Mouse (Mus musculus): ENCODE measurements at regions not wholly inside any gene's neighbourhood (a gene's known extent, or its start where the extent isn't known, plus 50 kb on each side); places are given as distances from the start of the nearest gene placed in this dataset.

DNA sequence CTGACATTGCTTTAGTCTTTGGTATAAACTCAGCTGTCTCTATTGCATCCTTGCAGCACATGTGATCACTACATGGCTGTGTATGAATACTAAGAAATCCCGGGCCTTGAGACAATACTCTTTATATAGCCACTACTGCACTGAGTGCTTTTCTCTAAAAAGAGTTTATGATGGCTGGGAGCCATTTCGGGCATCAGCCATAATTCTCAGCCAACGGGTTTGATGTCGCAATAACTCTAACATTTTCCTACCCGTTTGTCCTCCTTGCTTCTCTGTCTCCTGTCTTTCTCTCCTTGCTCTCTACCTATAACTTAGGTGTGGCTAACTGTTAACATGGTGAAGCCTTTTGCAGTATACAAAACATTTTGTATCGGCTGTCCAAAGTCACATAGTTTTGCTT is 85.5 kb upstream of the Dap start:
- no peak for ATAC-seq (ENCODE audit: low FRiP score, low TSS enrichment)
- Histone ChIP-seq H3K4me2 (replicated peaks; ENCODE audit: low read depth) (no peak overlapping the region), H3K9ac (ENCODE audit: low read length) (no peak overlapping the region), H3K27me3 (ENCODE audit: control insufficient read depth, insufficient read depth, low read length) (no peaks in the 10 kb centered on the region), H3K9me3 (ENCODE audit: control insufficient read depth, low read length) (no peaks in the 10 kb centered on the region), H3K36me3 (ENCODE audit: control insufficient read depth, insufficient read depth, low read length) (no peaks in the 10 kb centered on the region), H3K4me3 (ENCODE audit: low read depth, low read length) (no peak overlapping the region), H3K4me1 (replicated peaks; ENCODE audit: control insufficient read depth, insufficient read depth) (no peaks in the 10 kb centered on the region), H3K27ac (replicated peaks) (no peak overlapping the region)
- TF ChIP-seq EP300 (optimal IDR thresholded peaks at IDR 0.05) (no peak), CTCF (IDR thresholded peaks at IDR 0.05; ENCODE audit: low read depth) (no peak)
- no peak for DNase-seq (ENCODE audit: low spot score)
- 80% methylated on average over 6 of the region's 6 CpGs for WGBS

- no peak overlapping the region for H3K4me2 ChIP-seq (replicated peaks; ENCODE audit: low read depth)
- H3K4me3 ChIP-seq (ENCODE audit: low read depth, low read length) = no peak overlapping the region
- TF ChIP-seq CTCF (IDR thresholded peaks at IDR 0.05; ENCODE audit: low read depth) = no peak
- TF ChIP-seq EP300 (optimal IDR thresholded peaks at IDR 0.05) = no peak
- no peaks in the 10 kb centered on the region for H3K36me3 ChIP-seq (ENCODE audit: control insufficient read depth, insufficient read depth, low read length)
- DNase-seq (ENCODE audit: low spot score) = no peak
- no peaks in the 10 kb centered on the region for H3K27me3 ChIP-seq (ENCODE audit: control insufficient read depth, insufficient read depth, low read length)
- H3K9ac ChIP-seq (ENCODE audit: low read length) = no peak overlapping the region
- ATAC-seq (ENCODE audit: low FRiP score, low TSS enrichment) = no peak
- H3K4me1 ChIP-seq (replicated peaks; ENCODE audit: control insufficient read depth, insufficient read depth) = no peaks in the 10 kb centered on the region
- H3K27ac ChIP-seq (replicated peaks) = no peak overlapping the region
- H3K9me3 ChIP-seq (ENCODE audit: control insufficient read depth, low read length) = no peaks in the 10 kb centered on the region
- WGBS = 67% methylated on average over 4 of the region's 4 CpGs
Observed at GRCm38 (mm10) chr15:31141750-31142149, 82.4 kb upstream of the Dap start.

- Histone ChIP-seq H3K27me3 (ENCODE audit: control insufficient read depth, insufficient read depth, low read length) (no peaks in the 10 kb centered on the region), H3K36me3 (ENCODE audit: control insufficient read depth, insufficient read depth, low read length) (no peaks in the 10 kb centered on the region), H3K4me3 (ENCODE audit: low read depth, low read length) (no peak overlapping the region), H3K9me3 (ENCODE audit: control insufficient read depth, low read length) (no peaks in the 10 kb centered on the region), H3K4me1 (replicated peaks; ENCODE audit: control insufficient read depth, insufficient read depth) (no peaks in the 10 kb centered on the region), H3K9ac (ENCODE audit: low read length) (no peak overlapping the region), H3K4me2 (replicated peaks; ENCODE audit: low read depth) (no peak overlapping the region), H3K27ac (replicated peaks) (no peak overlapping the region)
- ATAC-seq (ENCODE audit: low FRiP score, low TSS enrichment) (no peak), DNase-seq (ENCODE audit: low spot score) (no peak)
- no peak for TF ChIP-seq CTCF (IDR thresholded peaks at IDR 0.05; ENCODE audit: low read depth)
- TF ChIP-seq EP300 (optimal IDR thresholded peaks at IDR 0.05) = no peak
- WGBS = 86% methylated on average over 10 of the region's 10 CpGs
Observed at GRCm38 (mm10) chr15:31148251-31149145, 75.6 kb upstream of the Dap start.

DNA sequence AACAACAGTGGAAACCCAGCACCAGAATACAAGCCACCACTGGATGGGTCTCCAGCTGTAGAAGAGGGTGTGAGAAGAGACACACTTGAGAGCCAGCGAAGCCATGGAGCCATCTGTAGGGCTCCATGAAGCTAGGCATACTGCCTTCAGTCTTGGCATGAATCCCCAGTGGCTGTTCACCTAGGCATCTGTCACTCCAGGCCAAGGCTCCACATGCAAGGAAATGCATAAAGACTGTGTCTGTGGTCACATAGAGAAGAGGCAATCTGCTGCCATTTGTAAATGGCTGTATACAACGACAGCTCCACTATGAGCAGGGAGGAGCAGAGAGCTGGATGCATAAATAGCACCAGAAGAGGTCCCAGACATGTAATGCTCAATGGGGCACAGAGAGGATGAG is 74.3 kb upstream of the Dap start:
- Histone ChIP-seq H3K27me3 (ENCODE audit: control insufficient read depth, insufficient read depth, low read length) (no peaks in the 10 kb centered on the region), H3K4me3 (ENCODE audit: low read depth, low read length) (no peak overlapping the region), H3K9ac (ENCODE audit: low read length) (no peak overlapping the region), H3K4me1 (replicated peaks; ENCODE audit: control insufficient read depth, insufficient read depth) (no peaks in the 10 kb centered on the region), H3K27ac (replicated peaks) (no peak overlapping the region), H3K4me2 (replicated peaks; ENCODE audit: low read depth) (no peak overlapping the region), H3K9me3 (ENCODE audit: control insufficient read depth, low read length) (no peaks in the 10 kb centered on the region), H3K36me3 (ENCODE audit: control insufficient read depth, insufficient read depth, low read length) (no peaks in the 10 kb centered on the region)
- DNase-seq (ENCODE audit: low spot score) = no peak
- TF ChIP-seq CTCF (IDR thresholded peaks at IDR 0.05; ENCODE audit: low read depth) = no peak
- no peak for TF ChIP-seq EP300 (optimal IDR thresholded peaks at IDR 0.05)
- WGBS = 66% methylated on average over 2 of the region's 2 CpGs
- no peak for ATAC-seq (ENCODE audit: low FRiP score, low TSS enrichment)

GRCm38 (mm10) chr15:31150546-31151471 is 73.3 kb upstream of the Dap start:
- Histone ChIP-seq H3K4me1 (replicated peaks; ENCODE audit: control insufficient read depth, insufficient read depth) (no peaks in the 10 kb centered on the region), H3K27me3 (ENCODE audit: control insufficient read depth, insufficient read depth, low read length) (no peaks in the 10 kb centered on the region), H3K4me2 (replicated peaks; ENCODE audit: low read depth) (no peak overlapping the region), H3K27ac (replicated peaks) (no peak overlapping the region), H3K36me3 (ENCODE audit: control insufficient read depth, insufficient read depth, low read length) (no peaks in the 10 kb centered on the region), H3K9ac (ENCODE audit: low read length) (no peak overlapping the region), H3K9me3 (ENCODE audit: control insufficient read depth, low read length) (no peaks in the 10 kb centered on the region), H3K4me3 (ENCODE audit: low read depth, low read length) (no peak overlapping the region)
- no peak for ATAC-seq (ENCODE audit: low FRiP score, low TSS enrichment)
- WGBS = 47% methylated on average over 21 of the region's 21 CpGs
- DNase-seq (ENCODE audit: low spot score) = peak; percentile 38
- TF ChIP-seq CTCF (IDR thresholded peaks at IDR 0.05; ENCODE audit: low read depth) (peak; percentile 73), EP300 (optimal IDR thresholded peaks at IDR 0.05) (no peak)
